Mouse (Mus musculus) MEL (cell line): ENCODE results near the gene Rpgrip1l.

Experiments
- CTCF ChIP-seq, 3 experiments: IDR thresholded peaks in 2 of 3; conservative IDR thresholded peaks in 1 of 3; 2 replicates each; pipeline ENCODE4 v1.5.1; 2011 to 2012; ENCODE audit warnings: low read length in 3 of 3, low read depth in 2 of 3, mild to moderate bottlenecking in 2 of 3, improper control_type of control experiment in 1 of 3, inconsistent platforms in 1 of 3, mixed read lengths in 1 of 3, moderate library complexity in 1 of 3; ENCODE audit not compliant: control insufficient read depth in 1 of 3, insufficient read depth in 1 of 3, poor library complexity in 1 of 3, severe bottlenecking in 1 of 3
- EP300 ChIP-seq, 2 experiments: IDR thresholded peaks; 2 replicates each; pipeline ENCODE4 v1.6.1; 2011; ENCODE audit warnings: improper control_type of control experiment in 2 of 2, low read length in 2 of 2, low read depth in 1 of 2, mild to moderate bottlenecking in 1 of 2
- GATA1 ChIP-seq: IDR thresholded peaks from 2 replicates; pipeline ENCODE4 v1.6.1; 2011; ENCODE audit warnings: low read depth, low read length, improper control_type of control experiment
- HCFC1 ChIP-seq: IDR thresholded peaks from 2 replicates; pipeline ENCODE4 v1.6.1; 2012; ENCODE audit warnings: low read depth, mild to moderate bottlenecking, inconsistent platforms, low read length, improper control_type of control experiment, moderate library complexity
- NRF1 ChIP-seq: IDR thresholded peaks from 2 replicates; pipeline ENCODE4 v1.6.1; 2014; ENCODE audit warnings: low read depth, mild to moderate bottlenecking, inconsistent platforms, low read length, improper control_type of control experiment, moderate library complexity; ENCODE audit not compliant: poor library complexity, insufficient read depth, severe bottlenecking
- POLR2A ChIP-seq, 2 experiments: IDR thresholded peaks; 2 replicates each; pipeline ENCODE4 v1.6.1; 2011 to 2012; ENCODE audit warnings: low read length in 2 of 2, mild to moderate bottlenecking in 2 of 2, control low read depth in 1 of 2, improper control_type of control experiment in 1 of 2, low read depth in 1 of 2, moderate library complexity in 1 of 2; ENCODE audit not compliant: control insufficient read depth in 1 of 2, insufficient read depth in 1 of 2, poor library complexity in 1 of 2
- SIN3A ChIP-seq: IDR thresholded peaks from 2 replicates; pipeline ENCODE4 v1.6.1; 2012; ENCODE audit warnings: low read length, improper control_type of control experiment, inconsistent platforms
- SMC3 ChIP-seq: IDR thresholded peaks from 2 replicates; pipeline ENCODE4 v1.6.1; 2011; ENCODE audit warnings: low read depth, low read length, improper control_type of control experiment
- TCF12 ChIP-seq: IDR thresholded peaks from 2 replicates; pipeline ENCODE4 v1.6.1; 2014; ENCODE audit warnings: low read depth, mild to moderate bottlenecking, inconsistent platforms, low read length, improper control_type of control experiment, moderate library complexity
- ZC3H11A ChIP-seq: IDR thresholded peaks from 2 replicates; pipeline ENCODE4 v1.6.1; 2012; ENCODE audit warnings: low read depth, mild to moderate bottlenecking, inconsistent platforms, low read length, improper control_type of control experiment
- ZNF384 ChIP-seq: IDR thresholded peaks from 2 replicates; pipeline ENCODE4 v1.6.1; 2012; ENCODE audit warnings: low read depth, mild to moderate bottlenecking, inconsistent platforms, low read length, improper control_type of control experiment

- TF ChIP-seq POLR2A (IDR thresholded peaks at IDR 0.05; ENCODE audit: control insufficient read depth in 1 of 2, insufficient read depth in 1 of 2, low read depth in 1 of 2, low read length in 2 of 2, poor library complexity in 1 of 2) (no peak), EP300 (IDR thresholded peaks at IDR 0.05; ENCODE audit: low read depth in 1 of 2, low read length in 2 of 2) (no peak), HCFC1 (no peak), SMC3 (peak; percentile 34), ZC3H11A (no peak), CTCF (IDR thresholded peaks at IDR 0.05 in 2 of 3, conservative IDR thresholded peaks at IDR 0.05 in 1 of 3; ENCODE audit: control insufficient read depth in 1 of 3, insufficient read depth in 1 of 3, low read depth in 2 of 3, low read length in 3 of 3, poor library complexity in 1 of 3, severe bottlenecking in 1 of 3) (peak; percentile 23 to 64 (median 56); a peak in 5 of 6 replicates), TCF12 (no peak), GATA1 (no peak), ZNF384 (no peak), NRF1 (no peak), SIN3A (no peak)
Measured at GRCm38 (mm10) chr8:91196661-91197060, 116.4 kb downstream of the Rpgrip1l start.
